Mouse (Mus musculus): ENCODE measurements at regions not wholly inside any gene's neighbourhood (a gene's known extent, or its start where the extent isn't known, plus 50 kb on each side); places are given as distances from the start of the nearest gene placed in this dataset.

DNA sequence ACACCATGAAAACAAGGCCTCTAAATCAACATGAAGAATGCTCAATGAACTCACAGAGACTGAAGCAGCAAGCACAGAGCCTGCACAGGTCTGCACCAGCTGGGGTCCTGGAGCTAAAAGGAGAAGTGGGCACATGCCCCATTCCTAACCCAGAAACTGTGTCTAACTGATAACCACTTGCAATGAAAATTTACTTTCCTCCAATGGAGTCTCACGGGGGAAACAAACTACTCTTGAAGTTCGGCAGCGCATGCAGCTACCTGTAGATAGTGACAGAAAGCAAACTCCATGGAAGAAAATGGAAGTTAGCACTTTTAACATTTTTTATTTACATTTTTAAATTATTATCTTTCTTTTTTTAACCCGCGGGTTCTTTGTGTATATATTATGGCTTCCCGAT, 76.8 kb upstream of the Akap6 start:
- no peak for ATAC-seq

DNA sequence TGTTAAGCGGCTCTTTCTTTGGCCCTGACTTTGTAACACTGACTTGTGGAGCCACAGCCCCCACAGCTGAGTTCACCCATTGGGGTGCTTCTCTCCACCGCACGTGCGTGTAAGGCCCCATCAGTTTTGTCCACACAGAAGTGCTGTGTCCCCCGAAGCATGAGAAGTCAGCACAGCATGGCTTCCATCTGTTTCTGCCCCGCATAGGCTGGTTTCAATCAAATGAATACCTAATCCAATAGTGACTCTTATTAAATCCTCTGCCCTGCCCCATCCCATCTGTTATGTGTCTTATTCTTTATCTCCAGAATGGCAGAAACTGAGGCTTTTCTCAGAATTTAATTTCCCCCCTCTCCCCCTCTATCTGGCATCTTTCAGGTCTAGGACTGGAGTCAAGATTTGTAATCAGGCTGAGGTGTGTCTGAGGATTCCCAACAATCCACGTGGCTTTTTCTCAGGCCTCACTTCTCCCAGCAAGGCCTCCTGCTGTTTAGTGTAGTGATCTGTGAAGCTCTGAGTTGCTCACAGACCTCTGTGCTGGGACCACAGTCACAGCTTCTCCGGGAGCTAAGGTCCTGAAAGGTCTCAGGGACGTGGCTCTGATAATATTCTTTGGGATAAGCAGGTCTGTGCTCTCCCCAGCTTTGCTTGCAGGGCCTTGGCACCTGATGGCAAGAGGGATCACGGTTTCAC, 75.6 kb upstream of the Akap6 start:
- no peak for ATAC-seq

DNA sequence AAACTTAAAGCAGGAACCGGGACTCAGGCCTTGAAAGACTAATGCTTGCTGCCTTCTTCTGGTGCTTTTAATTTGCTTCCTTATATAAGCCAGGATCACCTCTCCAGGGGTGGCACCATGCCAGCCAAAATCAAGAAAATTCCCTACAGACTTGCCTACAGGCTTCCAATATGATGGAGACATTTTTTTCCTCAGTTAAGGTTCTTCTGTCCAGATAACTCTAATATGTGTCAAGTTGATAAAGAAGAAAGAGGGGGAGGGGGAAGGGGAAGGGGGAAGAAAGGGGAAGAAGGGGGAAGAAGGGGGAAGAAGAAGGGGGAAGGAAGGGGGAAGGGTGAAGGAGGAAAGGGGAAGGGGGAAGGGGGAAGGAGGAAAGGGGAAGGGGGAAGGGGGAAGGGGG, 74.3 kb upstream of the Akap6 start:
- ATAC-seq = no peak

DNA sequence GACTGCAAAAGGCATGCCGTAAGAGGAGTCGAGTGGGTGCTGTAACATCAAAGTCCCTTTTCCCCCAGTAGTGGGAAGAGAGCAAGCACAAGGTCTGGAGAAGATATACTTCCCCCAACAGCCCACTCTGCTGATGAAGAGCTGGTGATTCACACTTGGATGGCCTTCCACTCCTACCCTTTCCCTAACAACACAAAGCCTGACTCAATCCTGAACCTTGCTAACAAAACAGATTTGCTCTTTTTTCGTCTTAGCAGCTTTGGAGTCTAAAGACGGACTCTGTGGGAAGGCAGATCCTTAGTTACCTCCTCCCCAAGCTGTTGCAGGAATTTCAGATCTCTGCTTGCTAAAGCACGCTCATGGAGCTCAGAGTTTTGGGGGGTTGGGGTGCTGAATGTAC, 70.4 kb upstream of the Akap6 start:
- no peak for ATAC-seq

DNA sequence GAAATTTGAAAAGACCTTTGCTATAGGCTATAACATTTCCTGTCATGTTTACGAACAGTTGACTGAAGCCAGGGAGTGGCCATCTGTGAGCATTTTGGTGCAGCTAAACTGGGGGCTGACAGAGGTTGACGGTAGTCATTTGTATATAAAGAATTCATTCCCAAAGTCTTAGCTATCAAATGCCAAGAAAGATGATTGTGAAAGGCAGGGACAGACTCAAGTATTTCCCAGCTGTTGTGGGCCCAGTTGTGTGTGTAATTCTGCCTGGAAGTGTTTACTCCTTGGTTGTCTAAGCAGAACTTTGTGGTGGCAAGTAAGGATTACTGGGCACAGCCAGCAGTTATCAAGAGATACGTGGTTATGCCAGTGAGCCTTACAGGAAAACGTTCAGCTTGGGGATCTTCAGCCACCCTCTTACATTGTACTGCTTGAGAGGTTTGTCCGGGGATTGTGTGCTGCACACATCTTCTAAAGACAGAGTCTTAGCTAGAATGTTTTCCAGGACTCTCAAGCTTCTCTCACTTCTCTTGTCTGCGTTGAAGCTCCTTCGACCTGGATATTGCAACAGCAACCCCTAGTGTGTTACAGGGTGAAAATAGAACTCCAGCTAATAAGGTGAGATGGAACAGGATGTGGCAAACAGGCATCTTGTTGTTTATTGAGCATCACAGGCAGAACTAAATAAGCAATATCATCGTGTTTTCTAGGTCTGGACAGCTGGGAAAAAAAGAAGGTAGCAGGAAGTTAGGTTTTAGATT, 63.9 kb upstream of the Akap6 start:
- ATAC-seq = no peak

DNA sequence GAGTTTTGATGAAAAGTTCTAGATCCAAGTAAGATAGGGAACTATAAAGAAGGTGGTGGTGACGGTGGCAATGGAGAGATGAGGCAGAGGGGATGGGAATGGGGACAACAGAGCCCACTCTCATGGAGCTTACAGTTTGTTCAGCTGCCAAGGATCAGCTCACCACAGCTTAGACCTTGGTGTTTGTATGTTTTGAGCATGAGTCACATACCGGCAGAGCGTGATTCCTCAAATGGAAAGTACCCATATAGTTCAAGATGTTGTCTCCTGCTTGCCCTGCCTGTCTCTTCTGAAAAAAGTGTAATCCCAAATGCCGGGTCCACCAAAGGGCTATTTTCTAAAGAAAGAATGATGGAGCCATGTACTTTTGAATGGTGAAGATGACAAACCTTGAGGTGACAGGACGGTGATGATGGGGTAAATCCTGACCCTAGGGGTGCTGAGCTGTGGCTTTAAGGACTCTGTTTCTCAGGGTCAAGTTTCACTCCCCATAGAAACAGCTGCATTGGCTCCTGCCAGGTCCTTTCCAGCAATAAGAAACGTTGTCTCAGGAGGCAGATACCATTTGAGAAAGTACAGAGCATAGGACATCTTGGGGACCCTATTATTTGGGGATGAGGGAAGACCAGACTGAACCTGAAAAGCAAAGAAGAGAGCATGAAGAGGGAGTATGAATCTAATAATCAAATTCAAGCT, 62.8 kb upstream of the Akap6 start:
- no peak for ATAC-seq

DNA sequence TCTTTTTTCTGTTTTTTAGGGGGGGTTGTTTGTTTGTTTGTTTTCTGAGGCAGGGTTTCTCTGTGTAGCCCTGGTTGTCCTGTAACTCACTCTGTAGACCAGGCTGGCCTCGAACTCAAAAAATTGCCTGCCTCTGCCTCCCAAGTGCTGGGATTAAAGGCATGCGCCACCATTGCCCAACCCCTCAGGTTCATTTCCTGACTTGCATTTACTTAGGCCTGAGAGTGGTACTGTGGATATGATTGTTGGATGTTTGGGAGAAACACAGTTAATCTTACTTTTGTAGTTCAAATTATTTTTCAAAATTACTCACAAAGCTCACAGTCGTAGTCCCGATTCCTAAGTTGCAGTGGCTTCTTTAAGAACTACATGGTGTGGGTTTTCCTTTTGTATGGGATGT, 62.3 kb upstream of the Akap6 start:
- no peak for ATAC-seq

DNA sequence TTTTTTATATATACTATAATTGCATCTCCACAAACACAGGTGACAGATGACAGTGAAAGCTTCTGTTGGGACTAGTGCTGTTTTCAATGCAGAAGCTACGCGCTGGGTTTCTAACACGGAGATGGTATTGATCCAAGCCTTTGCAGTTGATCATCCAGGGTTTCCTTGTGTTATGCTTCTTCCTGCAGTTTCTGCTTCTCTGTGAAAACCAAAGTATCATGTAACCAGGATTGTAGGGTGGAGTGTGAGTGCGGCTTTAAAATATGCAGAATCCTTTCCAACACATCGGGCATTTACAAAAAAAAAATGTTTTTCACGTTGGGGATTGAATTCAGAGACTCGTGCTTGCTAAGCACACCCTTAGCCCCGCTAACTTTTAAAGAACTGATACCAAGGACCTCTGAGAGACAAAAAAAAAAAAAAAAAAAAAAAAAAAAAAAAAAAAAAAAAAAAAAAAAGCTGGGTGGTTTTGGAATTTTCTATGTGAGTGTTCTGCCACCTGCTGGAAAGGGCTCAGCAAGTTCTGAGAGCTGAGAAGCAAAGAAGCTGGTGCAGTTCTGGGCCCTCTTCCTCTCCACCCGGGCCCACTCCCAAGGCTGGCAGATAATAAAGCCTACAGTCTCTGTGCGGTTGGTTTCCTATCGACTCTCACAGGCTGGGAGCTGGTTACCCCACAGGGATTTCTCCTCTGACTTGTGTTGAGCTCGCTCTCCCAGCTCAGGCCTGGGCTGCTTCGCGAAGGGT, 61.5 kb upstream of the Akap6 start:
- ATAC-seq = peak; percentile 56

DNA sequence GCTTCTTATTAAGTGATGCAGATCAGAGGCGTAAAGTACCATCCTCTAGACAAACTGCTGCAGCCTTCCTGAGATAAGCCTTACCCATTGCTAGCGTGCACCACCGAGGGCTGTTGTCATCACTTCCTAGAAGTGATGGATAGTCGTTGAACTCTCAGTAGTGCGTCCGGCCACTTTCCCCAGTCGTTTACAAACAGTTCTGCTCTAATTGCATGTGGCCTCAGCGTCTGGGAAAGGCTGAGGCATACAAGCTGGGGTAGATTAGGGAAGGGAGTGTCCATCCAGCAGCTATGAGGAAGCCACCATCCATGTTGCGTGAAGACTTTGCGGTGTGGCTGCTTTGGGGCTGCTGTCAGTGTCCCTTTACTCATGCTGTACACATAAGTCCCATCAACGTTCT, 60.7 kb upstream of the Akap6 start:
- ATAC-seq = no peak

DNA sequence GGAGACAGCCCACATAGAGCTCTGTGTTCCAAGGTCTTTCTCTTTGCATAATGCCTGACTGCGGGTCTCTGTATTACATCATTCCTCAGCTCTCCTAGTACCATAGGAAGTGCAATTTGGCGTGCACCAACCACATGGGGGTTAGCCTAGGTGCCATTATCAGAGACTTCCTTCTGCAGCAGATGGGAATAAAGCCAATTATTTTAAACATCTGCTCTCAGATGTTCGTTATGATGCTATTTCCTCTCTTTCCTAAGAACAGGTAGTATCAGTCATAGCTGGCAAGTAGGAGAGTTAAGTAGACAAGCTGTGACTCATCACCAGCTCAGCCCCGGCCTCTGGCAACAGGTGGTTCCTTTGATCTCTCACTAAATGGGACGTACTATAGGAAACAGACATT, 55.1 kb upstream of the Akap6 start:
- peak; percentile 56 for ATAC-seq

All from CD4-positive, CD25-positive, alpha-beta regulatory T cell, adult 4 months (primary cell).